Mouse (Mus musculus): ENCODE data around the gene Nme8.

GRCm38 (mm10) chr13:19640203-19640851, 57.3 kb downstream of the Nme8 start:
- TF ChIP-seq CTCF (IDR thresholded peaks at IDR 0.05; ENCODE audit: low read depth) (peak; percentile 42), EP300 (IDR thresholded peaks at IDR 0.05; ENCODE audit: low read depth) (no peak)

Measured in liver, postnatal 0 days (tissue).